Mouse (Mus musculus) hindbrain, embryonic 14.5 days (tissue): ENCODE measurements around the gene Prpf19. TPM values are rescaled to one million over a fixed set of nuclear protein-coding genes. Genes with fewer than 3 reads are reported as not detected.

Source experiments
- ATAC-seq: fragments of 200-750 bp; cut with Nextera tagmentation; 2 replicates; pipeline ENCODE4 v1.8.0; 2017; ENCODE audit warnings: moderate number of reproducible peaks, mild to moderate bottlenecking, moderate TSS enrichment, moderate library complexity; ENCODE audit not compliant: low FRiP score
- DNase-seq: peaks from one replicate; pipeline ENCODE4 v3.0.0-alpha.2; 2015; ENCODE audit warnings: low spot score
- H3K27ac ChIP-seq: fragments of 300-500 bp; sonication (generic); 2 replicates; pipeline ENCODE4 v1.5.1; 2014; ENCODE audit warnings: mild to moderate bottlenecking, moderate library complexity
- H3K27me3 ChIP-seq: fragments of 300-500 bp; sonication (generic); 2 replicates; pipeline ENCODE4 v1.6.1; 2014; ENCODE audit warnings: mild to moderate bottlenecking, low read length, mixed read lengths; ENCODE audit not compliant: control insufficient read depth, insufficient read depth
- H3K36me3 ChIP-seq: fragments of 300-500 bp; sonication (generic); replicated peaks from 2 replicates; pipeline ENCODE4 v1.6.1; 2014; ENCODE audit not compliant: control insufficient read depth, insufficient read depth
- H3K4me1 ChIP-seq: fragments of 300-500 bp; sonication (generic); replicated peaks from 2 replicates; pipeline ENCODE4 v1.6.1; 2014; ENCODE audit warnings: antibody characterized with exemption, low read length, mixed read lengths; ENCODE audit not compliant: control insufficient read depth, insufficient read depth
- H3K4me2 ChIP-seq: fragments of 300-500 bp; sonication (generic); replicated peaks from 2 replicates; pipeline ENCODE4 v1.6.1; 2014; ENCODE audit warnings: mild to moderate bottlenecking, moderate library complexity
- H3K4me3 ChIP-seq: fragments of 300-500 bp; sonication (generic); replicated peaks from 2 replicates; pipeline ENCODE4 v1.5.1; 2014; ENCODE audit warnings: mild to moderate bottlenecking, low read length
- H3K9ac ChIP-seq: fragments of 300-500 bp; sonication (generic); 2 replicates; pipeline ENCODE4 v1.6.1; 2014
- H3K9me3 ChIP-seq: fragments of 300-500 bp; sonication (generic); 2 replicates; pipeline ENCODE4 v1.6.1; 2016; ENCODE audit warnings: low read length; ENCODE audit not compliant: control insufficient read depth
- WGBS: fragments of 180-500 bp; shearing (Covaris S2); extraction: QIAGEN DNeasy Blood & Tissue Kit; methylation state at CpG from one replicate; pipeline ENCODE4 v1.1.7; 2014; 5-methylcytosine and 5-hydroxymethylcytosine counted together
- polyA plus RNA-seq: library from polyadenylated mRNA; unstranded; fragments of >200 nt; fragmentation: Nextera tagmentation; extraction: Ambion mirVana; gene quantifications from 2 replicates; pipeline ENCODE4 v1.2.1, GENCODE M21; 2014

The Prpf19 gene
- polyA plus RNA-seq, 1 experiment from 2014 or later, result 33.4 TPM

DNA sequence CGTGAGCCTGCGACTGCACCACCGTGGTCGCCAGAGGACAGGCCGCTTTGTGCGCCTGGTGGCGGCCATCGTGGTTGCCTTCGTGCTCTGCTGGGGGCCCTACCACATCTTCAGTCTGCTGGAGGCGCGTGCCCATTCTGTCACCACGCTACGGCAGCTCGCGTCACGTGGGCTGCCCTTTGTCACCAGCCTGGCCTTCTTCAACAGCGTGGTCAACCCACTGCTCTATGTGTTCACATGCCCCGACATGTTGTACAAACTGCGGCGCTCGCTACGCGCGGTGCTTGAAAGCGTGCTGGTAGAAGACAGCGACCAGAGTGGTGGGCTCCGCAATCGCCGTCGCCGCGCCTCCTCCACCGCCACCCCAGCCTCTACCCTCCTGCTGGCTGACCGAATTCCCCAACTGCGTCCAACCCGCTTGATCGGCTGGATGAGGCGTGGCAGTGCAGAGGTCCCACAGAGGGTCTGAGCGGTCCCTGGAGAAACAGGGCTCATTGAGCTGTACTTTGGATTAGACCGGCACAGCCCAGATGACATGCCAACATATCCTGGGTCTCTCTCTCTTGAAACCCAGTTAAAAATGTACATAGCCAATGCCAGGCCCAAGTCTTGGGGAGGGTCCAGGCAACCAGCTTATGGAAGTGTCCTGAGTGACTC is 45.9 kb downstream of the Prpf19 start:
- peaks cover 11% of the 10 kb centered on the region for H3K4me1 ChIP-seq
- no peaks in the 10 kb centered on the region for H3K27me3 ChIP-seq
- H3K4me2 ChIP-seq, result peak overlapping the region; percentile 80
- ATAC-seq (peak; percentile 78), DNase-seq (peak; percentile 63)
- peak overlapping the region; percentile 66 for H3K9ac ChIP-seq
- peak overlapping the region; percentile 31 for H3K4me3 ChIP-seq
- peaks cover 38% of the 10 kb centered on the region for H3K36me3 ChIP-seq
- WGBS, result 1% methylated on average over 40 of the region's 40 CpGs
- H3K27ac ChIP-seq, result peak overlapping the region; percentile 73
- H3K9me3 ChIP-seq, result no peaks in the 10 kb centered on the region

GRCm38 (mm10) chr19:10943955-10944354 is 48.9 kb downstream of the Prpf19 start:
- no peak overlapping the region for H3K27ac ChIP-seq
- ATAC-seq (no peak), DNase-seq (no peak)
- H3K4me2 ChIP-seq, result no peak overlapping the region
- H3K36me3 ChIP-seq, result peaks cover 38% of the 10 kb centered on the region
- H3K4me3 ChIP-seq, result no peak overlapping the region
- H3K27me3 ChIP-seq, result no peaks in the 10 kb centered on the region
- peaks cover 30% of the 10 kb centered on the region for H3K4me1 ChIP-seq
- no peaks in the 10 kb centered on the region for H3K9me3 ChIP-seq
- WGBS, result 96% methylated on average over 3 of the region's 3 CpGs
- no peak overlapping the region for H3K9ac ChIP-seq

GRCm38 (mm10) chr19:10946506-10946905 is 51.5 kb downstream of the Prpf19 start:
- Histone ChIP-seq H3K27ac (no peak overlapping the region), H3K4me1 (peaks cover 24% of the 10 kb centered on the region), H3K36me3 (peaks cover 38% of the 10 kb centered on the region), H3K4me2 (no peak overlapping the region), H3K9me3 (no peaks in the 10 kb centered on the region), H3K4me3 (no peak overlapping the region), H3K27me3 (no peaks in the 10 kb centered on the region), H3K9ac (peak overlapping the region; percentile 77)
- ATAC-seq, result no peak
- WGBS, result 89% methylated on average over 3 of the region's 3 CpGs
- no peak for DNase-seq

GRCm38 (mm10) chr19:10947219-10947618 is 52.2 kb downstream of the Prpf19 start:
- H3K27ac ChIP-seq, result no peak overlapping the region
- H3K36me3 ChIP-seq, result peaks cover 31% of the 10 kb centered on the region
- peak overlapping the region; percentile 77; the same call in 1 of the 2 replicates for H3K9ac ChIP-seq
- no peaks in the 10 kb centered on the region for H3K27me3 ChIP-seq
- DNase-seq, result no peak
- peaks cover 26% of the 10 kb centered on the region for H3K4me1 ChIP-seq
- peak overlapping the region; percentile 64; the same call in 1 of the 2 replicates for H3K4me3 ChIP-seq
- WGBS, result 92% methylated on average over 5 of the region's 5 CpGs
- ATAC-seq, result no peak
- H3K9me3 ChIP-seq, result no peaks in the 10 kb centered on the region
- H3K4me2 ChIP-seq, result peak overlapping the region; percentile 100

- no peaks in the 10 kb centered on the region for H3K27me3 ChIP-seq
- under 1% methylated on average over 20 of the region's 20 CpGs for WGBS
- ATAC-seq (no peak), DNase-seq (no peak)
- peaks cover 26% of the 10 kb centered on the region for H3K4me1 ChIP-seq
- peaks cover 20% of the 10 kb centered on the region for H3K36me3 ChIP-seq
- H3K4me2 ChIP-seq, result peak overlapping the region; percentile 100
- H3K27ac ChIP-seq, result no peak overlapping the region
- H3K4me3 ChIP-seq, result peak overlapping the region; percentile 64
- H3K9me3 ChIP-seq, result no peaks in the 10 kb centered on the region
- H3K9ac ChIP-seq, result peak overlapping the region; percentile 77
These were observed 53.4 kb downstream of the Prpf19 start for GRCm38 (mm10) chr19:10948416-10948815.

DNA sequence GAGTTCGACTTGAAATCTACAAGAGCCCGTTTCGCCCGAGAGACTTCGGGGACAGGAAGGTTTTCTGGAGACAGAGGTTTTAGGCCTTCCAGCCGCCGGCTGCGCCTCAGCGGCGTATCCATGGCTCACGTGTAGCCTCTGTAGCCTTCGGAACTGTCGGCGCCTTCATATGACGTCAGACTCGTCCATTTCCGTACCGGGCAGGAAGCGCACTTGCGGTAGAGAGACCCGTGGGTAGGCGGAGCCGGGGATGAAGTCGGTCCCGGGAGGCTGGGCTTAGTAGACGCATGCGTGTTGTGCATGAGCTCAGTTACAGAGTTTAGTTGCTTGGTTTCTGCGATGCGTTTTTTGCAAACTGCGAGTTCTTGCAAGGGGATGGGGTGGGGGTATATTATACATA is 54.1 kb downstream of the Prpf19 start, which contains the start of gene Ccdc86:
TSS of gene Ccdc86 (minus strand) at position 155 of the 400 bp plus-strand sequence.
- Histone ChIP-seq H3K4me1 (peaks cover 26% of the 10 kb centered on the region), H3K4me3 (peak within 1 kb of the TSS; percentile 64), H3K27me3 (no peaks in the 10 kb centered on the region), H3K27ac (peak within 1 kb of the TSS; percentile 40; the same call in 1 of the 2 replicates), H3K9me3 (no peaks in the 10 kb centered on the region), H3K36me3 (peaks cover 14% of the 10 kb centered on the region), H3K9ac (peak within 1 kb of the TSS; percentile 77), H3K4me2 (peak within 1 kb of the TSS; percentile 100)
- DNase-seq (peak; percentile 100), ATAC-seq (peak; percentile 97)
- under 1% methylated on average over 30 of the region's 30 CpGs for WGBS

- Histone ChIP-seq H3K4me3 (peak overlapping the region; percentile 64), H3K4me1 (peaks cover 26% of the 10 kb centered on the region), H3K9me3 (no peaks in the 10 kb centered on the region), H3K9ac (peak overlapping the region; percentile 32; the same call in 1 of the 2 replicates), H3K27me3 (no peaks in the 10 kb centered on the region), H3K27ac (peak overlapping the region; percentile 40; the same call in 1 of the 2 replicates), H3K36me3 (peaks cover 9% of the 10 kb centered on the region), H3K4me2 (peak overlapping the region; percentile 100)
- ATAC-seq, result no peak; the same call in 1 of the 2 replicates
- WGBS, result 28% methylated on average over 9 of the region's 9 CpGs
- DNase-seq, result no peak
These were observed 54.5 kb downstream of the Prpf19 start for GRCm38 (mm10) chr19:10949558-10949957.

DNA sequence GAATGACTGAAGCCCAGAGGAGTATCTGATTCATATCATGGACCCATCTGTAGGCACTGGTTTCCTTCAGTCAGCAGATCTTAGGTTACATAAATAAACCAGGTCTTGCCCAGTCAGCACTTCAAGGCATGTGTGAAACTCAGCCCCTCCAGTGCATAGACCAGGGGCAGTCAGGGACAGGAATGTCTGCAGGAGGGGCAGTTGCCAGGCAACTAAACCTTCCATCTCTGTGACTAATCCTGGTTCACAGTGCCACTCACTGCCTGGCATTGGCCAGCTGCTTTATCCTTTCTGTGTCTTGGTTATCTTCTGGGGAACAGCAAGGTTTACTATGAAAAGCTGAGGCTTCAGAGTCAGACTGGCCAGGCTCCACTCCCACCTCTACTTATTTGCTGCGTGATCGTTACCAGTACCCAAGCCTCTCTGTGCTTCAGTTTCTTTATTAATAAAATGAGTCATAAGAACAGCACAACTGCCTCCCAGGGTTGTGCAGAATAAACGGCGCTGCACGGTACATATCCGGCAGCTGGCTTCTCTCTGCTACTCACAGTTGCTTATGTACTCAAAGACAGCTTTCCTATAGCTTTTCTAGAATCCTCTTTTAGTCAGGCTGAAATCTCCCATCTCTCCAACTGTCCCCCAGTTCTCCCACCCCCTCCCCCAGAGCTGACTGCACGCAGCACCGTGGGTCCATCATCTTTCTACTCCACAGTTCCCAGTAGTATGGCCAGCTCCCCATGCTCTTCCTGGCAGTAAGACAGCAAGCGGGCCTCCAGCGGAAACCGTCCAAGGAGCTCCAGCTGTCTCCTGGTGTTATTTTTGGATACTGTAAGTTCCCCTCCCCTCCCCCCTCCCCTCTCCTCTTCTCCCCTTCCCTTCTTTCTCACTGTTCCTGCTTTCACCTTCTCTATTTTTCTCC is 57.2 kb downstream of the Prpf19 start:
- Histone ChIP-seq H3K9me3 (no peaks in the 10 kb centered on the region), H3K27ac (peak overlapping the region; percentile 51; the same call in 1 of the 2 replicates), H3K9ac (no peak overlapping the region), H3K4me3 (no peak overlapping the region), H3K36me3 (no peaks in the 10 kb centered on the region), H3K27me3 (no peaks in the 10 kb centered on the region), H3K4me2 (no peak overlapping the region), H3K4me1 (peaks cover 19% of the 10 kb centered on the region)
- no peak for DNase-seq
- ATAC-seq, result no peak
- WGBS, result 64% methylated on average over 11 of the region's 11 CpGs
